Mouse (Mus musculus): ENCODE results near the gene Tmod3. TPM values are rescaled to one million over a fixed set of nuclear protein-coding genes. Genes with fewer than 3 reads are reported as not detected.

Gene Tmod3
- total and polyA plus RNA-seq, 2 experiments from 2014 or later: 35.8 to 65.5 TPM

DNA sequence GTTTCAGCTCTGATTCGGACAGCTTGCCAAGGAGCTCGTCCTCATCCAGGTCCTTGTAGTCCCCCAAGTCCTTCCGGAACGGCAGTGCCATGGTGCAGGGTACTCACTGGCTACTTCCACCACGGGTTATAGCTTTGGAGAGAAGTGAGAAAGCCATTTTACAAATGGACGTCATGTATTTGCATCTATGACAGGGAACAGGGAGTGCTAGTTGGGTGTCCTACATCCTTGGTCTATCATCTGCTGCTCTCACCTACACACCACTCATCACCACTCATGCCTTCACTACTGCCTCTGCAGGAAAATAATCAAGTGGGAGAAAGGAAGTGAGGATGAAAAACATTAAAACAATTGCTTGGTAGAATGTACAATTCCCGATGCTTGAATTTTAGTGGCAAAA lies 27.0 kb downstream of the Tmod3 start:
- WGBS: 93% methylated on average over 7 of the region's 7 CpGs
- H3K9ac ChIP-seq (replicated peaks; ENCODE audit: low read length, poor library complexity, severe bottlenecking): no peak overlapping the region
- H3K27ac ChIP-seq (ENCODE audit: low read depth, low read length): no peak overlapping the region
- no peaks in the 10 kb centered on the region for H3K36me3 ChIP-seq (ENCODE audit: insufficient read depth, low read length)
- DNase-seq (ENCODE audit: low spot score) (no peak), ATAC-seq (ENCODE audit: low FRiP score) (no peak)
- no peak for TF ChIP-seq CTCF (IDR thresholded peaks at IDR 0.05)
- no peaks in the 10 kb centered on the region for H3K27me3 ChIP-seq (ENCODE audit: insufficient read depth, low read length)
- H3K4me3 ChIP-seq (ENCODE audit: low read depth, low read length): no peak overlapping the region
- H3K9me3 ChIP-seq (ENCODE audit: low read length): no peaks in the 10 kb centered on the region
- H3K4me2 ChIP-seq (ENCODE audit: low read depth, low read length, poor library complexity, severe bottlenecking): no peak overlapping the region
- H3K4me1 ChIP-seq (ENCODE audit: insufficient read depth, low read length): no peaks in the 10 kb centered on the region

GRCm38 (mm10) chr9:75529358-75529757 lies 30.1 kb downstream of the Tmod3 start:
- no peak for TF ChIP-seq CTCF (IDR thresholded peaks at IDR 0.05)
- H3K4me3 ChIP-seq (ENCODE audit: low read depth, low read length): no peak overlapping the region
- no peaks in the 10 kb centered on the region for H3K9me3 ChIP-seq (ENCODE audit: low read length)
- H3K9ac ChIP-seq (replicated peaks; ENCODE audit: low read length, poor library complexity, severe bottlenecking): no peak overlapping the region
- no peak overlapping the region for H3K4me2 ChIP-seq (ENCODE audit: low read depth, low read length, poor library complexity, severe bottlenecking)
- DNase-seq (ENCODE audit: low spot score) (no peak), ATAC-seq (ENCODE audit: low FRiP score) (no peak)
- no peaks in the 10 kb centered on the region for H3K36me3 ChIP-seq (ENCODE audit: insufficient read depth, low read length)
- H3K4me1 ChIP-seq (ENCODE audit: insufficient read depth, low read length): no peaks in the 10 kb centered on the region
- H3K27ac ChIP-seq (ENCODE audit: low read depth, low read length): no peak overlapping the region
- 54% methylated on average over 5 of the region's 5 CpGs for WGBS
- H3K27me3 ChIP-seq (ENCODE audit: insufficient read depth, low read length): no peaks in the 10 kb centered on the region

GRCm38 (mm10) chr9:75528096-75528495 lies 31.4 kb downstream of the Tmod3 start:
- no peak for ATAC-seq (ENCODE audit: low FRiP score)
- H3K9me3 ChIP-seq (ENCODE audit: low read length): no peaks in the 10 kb centered on the region
- 96% methylated on average over 9 of the region's 9 CpGs for WGBS

GRCm38 (mm10) chr9:75527368-75528059 lies 31.9 kb downstream of the Tmod3 start:
- H3K36me3 ChIP-seq (ENCODE audit: insufficient read depth, low read length): no peaks in the 10 kb centered on the region
- no peak overlapping the region for H3K4me3 ChIP-seq (ENCODE audit: low read depth, low read length)
- DNase-seq (ENCODE audit: low spot score): no peak
- ATAC-seq (ENCODE audit: low FRiP score): no peak
- H3K4me1 ChIP-seq (ENCODE audit: insufficient read depth, low read length): no peaks in the 10 kb centered on the region
- WGBS: 79% methylated on average over 13 of the region's 13 CpGs
- no peak overlapping the region for H3K9ac ChIP-seq (replicated peaks; ENCODE audit: low read length, poor library complexity, severe bottlenecking)
- no peaks in the 10 kb centered on the region for H3K27me3 ChIP-seq (ENCODE audit: insufficient read depth, low read length)
- no peak overlapping the region for H3K27ac ChIP-seq (ENCODE audit: low read depth, low read length)
- no peaks in the 10 kb centered on the region for H3K9me3 ChIP-seq (ENCODE audit: low read length)
- TF ChIP-seq CTCF (IDR thresholded peaks at IDR 0.05): no peak
- H3K4me2 ChIP-seq (ENCODE audit: low read depth, low read length, poor library complexity, severe bottlenecking): no peak overlapping the region

More at GRCm38 (mm10) chr9:75528096-75528495, 31.4 kb downstream of the Tmod3 start:
- Histone ChIP-seq H3K4me2 (ENCODE audit: low read depth, low read length, poor library complexity, severe bottlenecking) (no peak overlapping the region), H3K9ac (replicated peaks; ENCODE audit: low read length, poor library complexity, severe bottlenecking) (no peak overlapping the region), H3K27ac (ENCODE audit: low read depth, low read length) (no peak overlapping the region), H3K27me3 (ENCODE audit: insufficient read depth, low read length) (no peaks in the 10 kb centered on the region), H3K4me3 (ENCODE audit: low read depth, low read length) (no peak overlapping the region), H3K36me3 (ENCODE audit: insufficient read depth, low read length) (no peaks in the 10 kb centered on the region), H3K4me1 (ENCODE audit: insufficient read depth, low read length) (no peaks in the 10 kb centered on the region)
- TF ChIP-seq CTCF (IDR thresholded peaks at IDR 0.05): peak; percentile 5; the same call in 1 of the 2 replicates
- DNase-seq (ENCODE audit: low spot score): no peak

DNA sequence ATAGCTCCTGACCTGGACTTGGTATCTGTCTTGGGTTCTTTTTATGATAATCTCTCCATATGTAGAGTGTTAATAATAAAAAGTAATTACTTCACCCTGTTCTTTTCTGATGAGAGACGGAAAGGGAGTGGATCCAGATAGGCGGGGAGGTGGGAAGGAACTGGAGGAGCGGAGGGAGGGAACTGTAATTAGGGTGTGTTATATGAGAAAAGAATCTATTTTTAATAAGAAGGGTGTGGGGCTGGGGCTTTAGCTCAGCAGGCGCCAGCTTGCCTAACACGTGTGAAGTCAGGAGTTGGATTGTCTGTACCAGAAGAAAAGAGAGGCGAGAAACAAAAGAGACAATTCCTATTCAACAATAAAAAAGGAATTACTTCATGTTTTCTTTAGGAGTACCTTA lies 35.8 kb downstream of the Tmod3 start:
- 45% methylated on average over 6 of the region's 6 CpGs for WGBS
- no peak overlapping the region for H3K4me3 ChIP-seq (ENCODE audit: low read depth, low read length)
- TF ChIP-seq CTCF (IDR thresholded peaks at IDR 0.05): no peak
- H3K36me3 ChIP-seq (ENCODE audit: insufficient read depth, low read length): no peaks in the 10 kb centered on the region; the same call in 1 of the 2 replicates
- H3K9me3 ChIP-seq (ENCODE audit: low read length): no peaks in the 10 kb centered on the region
- DNase-seq (ENCODE audit: low spot score): no peak
- no peaks in the 10 kb centered on the region for H3K4me1 ChIP-seq (ENCODE audit: insufficient read depth, low read length)
- no peak overlapping the region for H3K27ac ChIP-seq (ENCODE audit: low read depth, low read length)
- ATAC-seq (ENCODE audit: low FRiP score): no peak
- H3K27me3 ChIP-seq (ENCODE audit: insufficient read depth, low read length): no peaks in the 10 kb centered on the region
- H3K4me2 ChIP-seq (ENCODE audit: low read depth, low read length, poor library complexity, severe bottlenecking): no peak overlapping the region
- H3K9ac ChIP-seq (replicated peaks; ENCODE audit: low read length, poor library complexity, severe bottlenecking): no peak overlapping the region

DNA sequence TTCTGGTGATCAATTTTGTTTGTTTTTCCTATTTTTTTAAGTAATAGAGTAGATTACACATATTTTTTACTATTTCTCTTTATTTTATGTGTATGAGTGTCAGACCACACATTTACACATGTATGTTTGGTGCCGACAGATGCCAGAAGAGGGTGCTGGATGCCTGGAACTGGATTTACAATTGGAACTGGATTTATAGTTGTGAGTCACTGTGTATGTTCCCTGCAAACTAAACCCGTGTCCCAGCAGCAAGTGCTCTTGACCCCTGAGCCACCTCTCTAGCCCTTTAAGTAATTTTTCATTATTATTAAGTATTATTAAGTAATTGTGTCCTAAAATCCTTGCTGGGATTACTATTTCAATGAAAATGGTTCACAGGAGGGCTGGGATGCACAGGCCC lies 37.2 kb downstream of the Tmod3 start:
- Histone ChIP-seq H3K27me3 (ENCODE audit: insufficient read depth, low read length) (no peaks in the 10 kb centered on the region), H3K36me3 (ENCODE audit: insufficient read depth, low read length) (no peaks in the 10 kb centered on the region; the same call in 1 of the 2 replicates), H3K4me1 (ENCODE audit: insufficient read depth, low read length) (no peaks in the 10 kb centered on the region), H3K4me2 (ENCODE audit: low read depth, low read length, poor library complexity, severe bottlenecking) (no peak overlapping the region), H3K27ac (ENCODE audit: low read depth, low read length) (no peak overlapping the region), H3K9ac (replicated peaks; ENCODE audit: low read length, poor library complexity, severe bottlenecking) (no peak overlapping the region), H3K4me3 (ENCODE audit: low read depth, low read length) (no peak overlapping the region), H3K9me3 (ENCODE audit: low read length) (no peaks in the 10 kb centered on the region)
- ATAC-seq (ENCODE audit: low FRiP score): no peak
- WGBS: 76% methylated on average over 2 of the region's 2 CpGs
- DNase-seq (ENCODE audit: low spot score): no peak
- no peak for TF ChIP-seq CTCF (IDR thresholded peaks at IDR 0.05)
